Mouse (Mus musculus) cerebellum, postnatal 4 days (tissue): ENCODE measurements around the gene Fgfr2.

Experiments
- DNase-seq, 2 experiments: peaks; one replicate each; pipeline ENCODE4 v3.0.0; 2022; ENCODE audit warnings: low spot score in 2 of 2, mixed read lengths in 1 of 2

The Fgfr2 gene

GRCm38 (mm10) chr7:130731792-130732191, 2391.4 kb downstream of the Fgfr2 start:
- no peak for DNase-seq

DNA sequence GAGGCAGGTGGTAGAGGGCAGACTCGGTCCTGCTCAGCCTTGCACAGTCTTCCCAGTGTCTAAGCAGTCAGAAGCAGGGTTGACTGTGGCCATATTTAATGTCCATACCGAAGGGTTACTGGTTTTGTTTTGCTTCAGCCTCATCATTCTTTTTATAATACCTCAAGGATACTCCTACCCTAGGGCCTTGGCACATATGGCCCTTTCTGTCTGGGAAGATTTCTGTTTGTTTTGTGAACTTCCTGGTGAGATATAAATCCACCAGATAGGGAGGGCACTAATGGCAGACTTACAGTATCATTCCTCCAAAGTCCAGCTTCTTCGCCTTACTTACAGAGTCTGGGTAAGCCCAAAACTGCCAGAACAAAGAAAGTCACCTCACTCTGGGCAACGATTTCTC, 2395.6 kb downstream of the Fgfr2 start:
- no peak for DNase-seq

- DNase-seq = no peak
Measured at GRCm38 (mm10) chr7:130726724-130727422, 2396.3 kb downstream of the Fgfr2 start.

DNA sequence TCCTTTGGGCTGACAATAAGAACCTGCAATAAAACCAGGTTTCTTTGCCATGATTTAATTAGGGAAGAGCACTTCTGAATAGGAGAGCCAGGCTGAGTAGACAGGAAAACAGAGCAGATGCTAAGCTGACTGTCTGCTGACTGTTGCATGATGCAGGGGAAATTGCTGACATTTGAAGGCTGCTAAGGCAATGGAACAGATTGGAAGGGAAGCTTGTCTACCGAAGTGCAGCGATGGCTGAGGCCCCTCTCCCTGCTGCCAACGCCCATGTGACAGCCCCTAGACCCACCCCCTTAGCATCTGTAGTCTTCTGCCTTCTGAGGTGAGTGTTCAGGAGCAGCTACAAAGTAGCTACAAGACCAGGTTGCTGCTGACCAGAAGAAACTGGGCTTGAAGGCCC, 2397.0 kb downstream of the Fgfr2 start:
- no peak for DNase-seq

DNA sequence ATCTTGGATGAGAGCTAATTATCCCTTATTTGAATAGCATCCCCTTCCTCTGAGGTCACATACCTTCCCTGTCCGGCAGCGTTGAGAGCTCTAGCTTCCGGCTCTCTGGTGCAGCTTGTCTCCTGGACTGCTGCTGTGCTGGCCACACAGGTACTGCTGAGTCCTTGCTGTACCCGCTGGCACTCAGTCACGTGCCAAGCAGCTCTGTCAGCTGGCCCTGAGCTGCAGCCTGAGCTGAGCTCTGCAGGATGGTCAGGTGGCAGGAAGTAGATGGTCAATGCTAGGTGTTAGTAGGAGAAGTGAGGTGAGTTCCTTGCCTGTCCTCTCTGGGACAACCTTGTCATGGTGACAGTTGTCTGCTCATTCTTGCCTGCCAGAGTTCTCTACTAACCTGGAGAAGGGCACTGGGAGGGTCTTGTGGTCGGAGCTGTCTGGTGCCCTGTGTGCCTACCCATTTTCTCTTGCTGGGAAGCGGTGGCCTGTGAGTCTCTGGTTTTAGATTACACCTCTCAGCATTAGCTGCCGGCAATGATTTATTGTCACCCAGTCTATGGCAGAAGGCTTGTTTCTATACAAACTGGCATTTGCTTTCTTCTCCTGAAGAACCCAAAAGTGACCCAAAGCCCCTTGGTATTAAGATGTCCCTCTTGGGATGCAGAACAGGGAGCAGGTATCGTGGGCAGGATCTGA, 2402.4 kb downstream of the Fgfr2 start:
- DNase-seq = no peak

DNA sequence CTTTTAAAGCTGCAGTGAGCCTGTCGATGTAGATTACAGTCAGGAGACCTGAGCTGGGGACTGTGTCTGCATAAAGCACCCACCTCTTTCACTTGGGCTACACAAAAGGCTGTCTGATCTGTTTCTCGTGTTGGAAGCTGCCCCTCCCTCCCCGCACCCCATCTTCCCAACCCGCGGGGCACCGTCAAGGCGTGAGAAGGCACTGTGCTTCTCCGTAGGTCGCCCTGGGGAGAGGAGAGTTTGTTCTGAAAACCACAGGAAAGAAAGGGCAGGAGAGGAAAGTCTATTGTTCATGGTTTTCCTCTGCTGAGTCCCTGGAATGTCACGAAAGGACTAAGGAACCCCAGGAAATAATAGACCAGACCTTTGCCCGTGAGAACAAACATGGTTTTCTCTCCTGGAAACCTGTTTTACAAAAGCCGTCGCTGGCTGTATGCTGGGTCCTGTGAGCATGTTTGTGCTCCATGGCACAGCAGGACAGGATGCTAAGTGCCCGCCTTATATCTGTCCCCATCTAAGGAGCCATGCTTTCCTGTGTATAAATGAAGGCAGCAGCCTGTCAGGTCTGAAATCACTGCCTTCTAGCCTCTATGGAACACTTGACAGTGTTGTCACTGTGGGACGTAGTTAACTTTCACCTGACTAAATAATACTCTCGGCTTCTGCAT, 2403.1 kb downstream of the Fgfr2 start:
- DNase-seq = no peak

DNA sequence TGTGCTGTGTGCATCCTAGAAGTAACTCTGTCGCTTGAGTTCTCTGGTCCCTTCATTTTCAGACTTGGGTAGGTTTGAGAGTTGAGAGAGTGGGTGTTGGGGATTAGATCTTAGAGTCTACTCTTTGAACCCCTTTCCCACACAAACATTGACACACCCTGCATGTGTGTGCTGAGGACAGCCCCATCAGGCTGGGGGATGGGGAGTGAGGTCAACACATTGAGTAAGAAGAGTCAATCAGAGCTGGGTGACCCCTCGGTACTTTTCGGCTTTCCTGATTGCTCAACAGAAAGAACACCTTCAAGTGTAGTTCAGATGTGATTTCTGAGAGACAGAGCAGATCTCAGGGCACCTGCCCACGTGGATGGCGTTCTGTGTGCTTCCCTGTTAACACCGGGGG, 2406.2 kb downstream of the Fgfr2 start:
- DNase-seq = no peak

- DNase-seq = no peak
Measured at GRCm38 (mm10) chr7:130716341-130716740, 2406.8 kb downstream of the Fgfr2 start.

DNA sequence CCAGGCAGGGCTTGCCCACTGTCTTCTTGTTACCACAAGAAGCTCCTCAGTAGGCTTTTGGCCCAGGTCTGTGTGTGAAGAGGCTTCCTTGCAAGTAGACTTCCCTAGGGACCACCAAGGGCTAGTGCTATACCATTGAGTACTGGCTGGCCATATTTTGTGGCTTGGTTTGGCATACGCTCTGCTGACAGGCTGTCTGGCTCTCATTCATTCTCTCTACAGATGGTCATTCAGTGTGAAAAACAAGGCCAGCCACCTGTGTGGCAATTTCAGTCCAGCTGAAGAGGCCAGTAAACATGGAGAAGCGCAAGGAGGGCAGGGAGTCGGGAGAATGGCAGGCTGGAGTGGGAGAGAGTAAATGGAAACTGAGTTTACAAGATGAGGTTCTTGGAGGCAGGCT, 2407.7 kb downstream of the Fgfr2 start:
- peak in 1 of 2 experiments; percentile 29 for DNase-seq

DNA sequence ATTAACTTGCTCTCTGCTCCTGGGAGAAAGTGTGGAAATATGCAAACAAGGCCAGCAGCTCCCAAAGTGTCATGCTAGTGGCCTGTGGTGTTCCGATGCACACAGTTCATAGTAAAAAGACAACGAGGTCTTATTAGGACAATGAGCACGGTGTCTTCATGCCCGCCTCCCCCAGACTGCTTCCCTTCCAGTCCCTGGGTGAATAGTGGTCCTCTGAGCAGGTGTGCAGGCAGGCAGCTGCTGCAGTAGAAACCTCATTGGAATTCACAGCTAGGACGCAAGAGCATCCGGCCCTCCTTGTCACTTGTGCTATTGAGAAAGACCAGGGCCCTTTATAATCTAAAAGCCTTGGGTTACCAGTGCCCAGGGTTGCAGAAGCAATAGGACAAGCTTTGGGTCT, 2409.8 kb downstream of the Fgfr2 start:
- no peak for DNase-seq

- DNase-seq = no peak
Measured at GRCm38 (mm10) chr7:130711851-130712250, 2411.3 kb downstream of the Fgfr2 start.

DNA sequence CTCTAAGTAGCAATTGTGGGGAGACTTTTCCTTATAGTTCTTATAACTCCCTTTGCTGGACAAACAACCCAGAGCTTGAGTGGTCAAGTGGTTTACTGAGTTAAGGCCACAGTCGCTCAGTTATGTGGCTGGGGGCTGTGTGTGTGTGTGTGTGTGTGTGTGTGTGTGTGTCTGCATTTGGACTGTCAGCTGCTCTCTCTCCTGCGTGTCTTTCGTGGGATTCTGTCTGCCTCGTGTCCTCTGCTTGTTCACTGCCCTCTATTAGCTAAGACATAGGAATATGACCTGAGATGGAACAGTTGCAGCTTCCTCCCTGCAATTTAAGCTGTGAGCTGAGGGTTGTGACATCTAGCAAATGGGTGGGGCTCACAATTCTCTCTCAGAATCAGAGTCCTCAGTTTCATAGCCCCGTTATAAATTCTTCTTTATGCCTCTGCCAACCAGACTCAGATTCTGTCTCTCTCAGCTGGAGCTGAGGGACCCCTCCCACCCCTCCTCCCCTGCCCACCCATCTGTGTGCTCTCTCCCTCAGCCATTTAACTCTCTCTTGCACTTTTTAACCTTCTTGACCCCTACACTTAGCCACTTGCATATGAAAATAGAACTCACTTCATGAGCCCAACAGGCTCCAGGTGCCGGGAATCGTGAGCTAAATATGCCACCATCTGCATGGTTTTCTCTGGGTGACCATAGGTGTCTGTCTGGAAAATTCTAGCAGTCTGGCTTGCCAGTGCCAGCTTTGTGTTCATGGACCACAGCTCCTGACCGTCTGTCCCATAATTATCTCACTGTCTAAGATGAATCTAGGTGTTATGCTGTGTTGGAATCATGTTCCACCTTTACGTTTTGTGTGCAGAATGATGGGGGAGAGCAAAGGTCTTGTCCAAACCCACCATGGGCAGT, 2413.5 kb downstream of the Fgfr2 start:
- no peak for DNase-seq

DNA sequence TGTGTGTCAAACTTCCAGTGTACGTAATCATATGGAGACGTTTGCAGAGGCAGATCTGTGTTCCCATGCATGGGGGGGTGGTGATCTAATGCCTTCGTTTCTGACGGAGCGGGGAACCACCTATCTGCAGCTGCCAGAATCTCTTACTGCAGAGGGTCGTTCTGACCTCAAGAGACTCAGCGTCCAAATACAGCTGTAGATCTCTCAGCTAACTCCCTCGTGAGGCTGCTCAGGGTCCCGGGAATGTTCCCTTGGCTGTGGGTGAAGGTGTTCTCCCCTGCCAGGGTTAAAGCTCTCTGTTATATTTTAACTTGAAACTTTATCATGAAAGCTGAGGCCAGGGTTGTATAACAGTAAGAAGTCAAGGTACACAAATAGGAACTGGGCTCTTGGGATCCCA, 2414.2 kb downstream of the Fgfr2 start:
- no peak for DNase-seq

- no peak for DNase-seq
Measured at GRCm38 (mm10) chr7:130705230-130705629, 2417.9 kb downstream of the Fgfr2 start.

DNA sequence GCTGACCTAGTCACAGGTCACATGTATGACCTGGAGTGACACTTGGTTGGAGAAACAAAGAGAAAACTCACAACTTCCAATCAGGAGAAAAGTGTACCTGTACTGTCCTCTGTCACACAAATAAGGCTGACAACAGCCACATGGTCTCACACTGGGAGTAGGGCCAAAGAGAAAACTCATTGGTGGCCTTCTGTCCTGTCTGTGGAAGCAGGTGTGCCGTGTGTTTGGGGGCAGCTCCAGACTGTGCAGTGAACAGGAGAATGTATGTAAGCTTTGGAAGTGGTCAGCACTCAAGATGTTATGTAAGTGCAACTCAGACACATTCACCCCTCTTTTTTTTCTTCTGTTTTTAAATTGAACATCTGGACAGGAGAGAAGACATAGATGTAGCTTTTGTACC, 2421.8 kb downstream of the Fgfr2 start:
- DNase-seq = no peak

- DNase-seq = no peak
Measured at GRCm38 (mm10) chr7:130698480-130698879, 2424.7 kb downstream of the Fgfr2 start.

GRCm38 (mm10) chr7:130696347-130697234, 2426.6 kb downstream of the Fgfr2 start:
- no peak for DNase-seq

GRCm38 (mm10) chr7:130695669-130696338, 2427.3 kb downstream of the Fgfr2 start:
- DNase-seq = no peak

DNA sequence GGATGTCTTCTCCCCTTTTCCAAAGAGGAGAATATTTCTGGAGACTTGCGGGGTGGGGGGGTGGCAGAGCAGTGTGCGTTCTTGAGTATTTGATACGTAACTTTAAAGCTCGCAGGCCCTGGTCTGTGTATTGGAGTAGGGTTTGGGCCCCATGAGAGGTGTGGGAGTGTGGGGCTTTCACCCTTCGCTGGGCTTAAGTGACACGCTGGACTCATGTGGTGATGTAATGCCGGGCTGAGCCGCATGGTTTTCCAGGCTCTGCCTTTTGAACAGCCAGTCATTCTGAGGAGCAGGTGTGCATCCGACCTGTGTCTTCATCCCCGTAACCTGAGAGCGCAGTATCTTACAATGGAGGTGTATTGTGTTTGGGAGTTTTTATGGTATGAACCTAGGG, 2429.4 kb downstream of the Fgfr2 start:
- DNase-seq = peak in 1 of 2 experiments; percentile 47
